Mouse (Mus musculus) cerebellum, adult 2 months (tissue): Measurements from ENCODE around the gene Zbtb9. TPM values are rescaled to one million over a fixed set of nuclear protein-coding genes. Genes with fewer than 3 reads are reported as not detected.
A peak's percentile ranks its signal among the peaks of the same experiment; 100 is the strongest.
"Not testable (repeated sequence)": the region's sequence is repeated elsewhere in the genome, so short reads cannot be mapped to it uniquely, and the experiment has no call there.

Experiments used
- DNase-seq, 2 experiments: peaks; one replicate each; pipeline ENCODE4 v3.0.0; 2021
- H3K27ac ChIP-seq: fragments of 200-500 bp; 2 replicates; pipeline ENCODE4 v1.5.1; 2012; ENCODE audit warnings: low read length, control low read depth, inconsistent platforms; ENCODE audit not compliant: insufficient read depth
- H3K27me3 ChIP-seq: fragments of 200-500 bp; 2 replicates; pipeline ENCODE4 v1.6.1; 2012; ENCODE audit warnings: inconsistent platforms, mild to moderate bottlenecking, low read length, moderate library complexity; ENCODE audit not compliant: control insufficient read depth, insufficient read depth
- H3K4me1 ChIP-seq: fragments of 200-500 bp; 2 replicates; pipeline ENCODE4 v1.6.1; 2011; ENCODE audit warnings: low read length; ENCODE audit not compliant: control insufficient read depth, insufficient read depth
- H3K4me3 ChIP-seq: fragments of 200-500 bp; replicated peaks from 2 replicates; pipeline ENCODE3; 2011; ENCODE audit warnings: mild to moderate bottlenecking, low read depth, low read length, control low read depth; ENCODE audit not compliant: insufficient read depth
- CTCF ChIP-seq: fragments of 200-500 bp; IDR thresholded peaks from 2 replicates; pipeline ENCODE4 v1.5.1; 2011; ENCODE audit warnings: low read depth, mild to moderate bottlenecking, control low read depth, low read length, moderate library complexity, borderline replicate concordance; ENCODE audit not compliant: insufficient read depth
- POLR2A ChIP-seq: fragments of 200-500 bp; IDR thresholded peaks from 2 replicates; pipeline ENCODE4 v1.6.1; 2011; ENCODE audit warnings: low read length, control low read depth, borderline replicate concordance; ENCODE audit not compliant: insufficient read depth
- WGBS: fragments of 180-500 bp; shearing (Covaris S2); methylation state at CpG from one replicate; pipeline ENCODE4 v1.1.7; 2018; 5-methylcytosine and 5-hydroxymethylcytosine counted together
- polyA plus RNA-seq: library from polyadenylated mRNA; depleted of rRNA; stranded (reverse); fragments of >200 nt; gene quantifications from 2 replicates; pipeline ENCODE4 v1.2.3, GENCODE M21; 2012; rRNA removed

Gene Zbtb9
- 13.9 and 14.7 TPM in 2 replicates for polyA plus RNA-seq

- peaks cover 11% of the 10 kb centered on the region; the same call in 1 of the 2 replicates for H3K4me1 ChIP-seq
- H3K4me3 ChIP-seq = peak within 1 kb of the TSS; percentile 89
- peak within 1 kb of the TSS; percentile 14 for H3K27ac ChIP-seq
- no peaks in the 10 kb centered on the region for H3K27me3 ChIP-seq
- under 1% methylated on average over 74 of the region's 75 CpGs for WGBS
- peak; percentile 96 to 97 for DNase-seq
- no peak for TF ChIP-seq CTCF
- peak; percentile 98 for TF ChIP-seq POLR2A
These were observed at the start of gene Zbtb9 for GRCm38 (mm10) chr17:26972703-26973574. Gene Zbtb9 (plus strand): TSS chr17:26973167.

DNA sequence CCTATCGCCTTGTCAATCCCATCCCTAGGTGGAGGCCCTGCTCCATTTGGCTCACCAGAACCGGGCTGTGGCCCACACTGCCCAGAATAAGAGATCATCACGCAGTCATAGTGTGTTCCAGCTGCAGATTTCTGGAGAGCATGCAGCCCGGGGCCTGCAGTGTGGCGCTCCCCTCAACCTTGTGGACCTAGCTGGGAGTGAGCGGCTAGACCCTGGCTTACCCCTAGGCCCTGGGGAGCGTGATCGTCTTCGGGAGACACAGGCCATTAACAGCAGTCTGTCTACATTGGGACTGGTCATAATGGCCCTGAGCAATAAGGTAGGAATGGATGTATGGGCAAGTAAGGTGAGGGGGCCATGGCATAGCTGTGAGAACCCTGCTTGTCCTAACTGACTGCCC lies 47.6 kb upstream of the Zbtb9 start:
- H3K27me3 ChIP-seq, H3K27ac ChIP-seq, H3K4me1 ChIP-seq, DNase-seq, H3K4me3 ChIP-seq: not testable (repeated sequence)
- 95% methylated on average over 9 of the region's 9 CpGs for WGBS

- not testable (repeated sequence) for H3K27ac ChIP-seq, H3K4me1 ChIP-seq, H3K4me3 ChIP-seq, H3K27me3 ChIP-seq
- peak; percentile 20; the same call in 1 of the 2 replicates for TF ChIP-seq CTCF
- 63% methylated on average over 7 of the region's 7 CpGs for WGBS
- peak in 1 of 2 experiments; percentile 26 for DNase-seq
These were observed 41.2 kb upstream of the Zbtb9 start for GRCm38 (mm10) chr17:26931795-26932194.

DNA sequence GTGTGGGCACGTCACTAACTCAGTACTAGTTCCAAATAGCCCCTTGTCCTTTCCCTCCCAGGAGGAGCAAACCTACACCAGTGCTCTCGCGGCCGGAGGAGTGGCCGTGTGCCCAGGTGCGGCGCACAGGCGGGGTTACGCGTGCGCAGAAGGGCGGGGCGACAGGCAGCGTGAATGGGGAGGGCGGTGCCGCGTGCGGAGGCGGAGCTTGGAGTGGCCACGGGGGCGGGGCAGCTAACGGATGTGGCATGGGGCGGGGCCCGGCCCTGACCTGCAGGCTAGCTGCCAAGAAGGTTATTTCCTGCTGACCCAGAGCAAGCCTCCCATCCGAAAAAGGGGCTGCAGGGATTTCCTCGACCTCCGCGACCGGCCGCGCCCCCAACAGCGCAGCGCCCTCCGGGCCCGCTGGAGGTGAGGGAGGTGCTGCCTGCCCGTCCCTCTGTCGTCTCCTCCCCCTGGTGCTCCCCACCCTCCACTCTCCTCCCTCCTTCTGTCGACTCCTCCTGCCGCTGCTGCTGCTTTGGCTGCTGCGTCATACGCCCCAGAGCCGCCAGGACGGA lies 40.0 kb upstream of the Zbtb9 start, which contains the start of gene Phf1:
Phf1 (plus strand) TSS at position 214 of the 560 bp plus-strand sequence.
- Histone ChIP-seq H3K27me3 (no peaks in the 10 kb centered on the region), H3K4me3 (peak within 1 kb of the TSS; percentile 67), H3K27ac (peak within 1 kb of the TSS; percentile 36), H3K4me1 (0 out of 2 replicates have a peak, but pooled peaks cover 4% of the 10 kb centered on the region)
- under 1% methylated on average over 43 of the region's 43 CpGs for WGBS
- TF ChIP-seq POLR2A (peak; percentile 98), CTCF (no peak)
- DNase-seq = peak; percentile 94 to 97

- no peak for TF ChIP-seq CTCF
- TF ChIP-seq POLR2A = no peak
- Histone ChIP-seq H3K27me3 (no peaks in the 10 kb centered on the region), H3K4me1 (peaks cover 6% of the 10 kb centered on the region; the same call in 1 of the 2 replicates), H3K4me3 (peak overlapping the region; percentile 67), H3K27ac (peak overlapping the region; percentile 36)
- DNase-seq = no peak
- 8% methylated on average over 13 of the region's 13 CpGs for WGBS
These were observed 39.5 kb upstream of the Zbtb9 start for GRCm38 (mm10) chr17:26933419-26933818.

DNA sequence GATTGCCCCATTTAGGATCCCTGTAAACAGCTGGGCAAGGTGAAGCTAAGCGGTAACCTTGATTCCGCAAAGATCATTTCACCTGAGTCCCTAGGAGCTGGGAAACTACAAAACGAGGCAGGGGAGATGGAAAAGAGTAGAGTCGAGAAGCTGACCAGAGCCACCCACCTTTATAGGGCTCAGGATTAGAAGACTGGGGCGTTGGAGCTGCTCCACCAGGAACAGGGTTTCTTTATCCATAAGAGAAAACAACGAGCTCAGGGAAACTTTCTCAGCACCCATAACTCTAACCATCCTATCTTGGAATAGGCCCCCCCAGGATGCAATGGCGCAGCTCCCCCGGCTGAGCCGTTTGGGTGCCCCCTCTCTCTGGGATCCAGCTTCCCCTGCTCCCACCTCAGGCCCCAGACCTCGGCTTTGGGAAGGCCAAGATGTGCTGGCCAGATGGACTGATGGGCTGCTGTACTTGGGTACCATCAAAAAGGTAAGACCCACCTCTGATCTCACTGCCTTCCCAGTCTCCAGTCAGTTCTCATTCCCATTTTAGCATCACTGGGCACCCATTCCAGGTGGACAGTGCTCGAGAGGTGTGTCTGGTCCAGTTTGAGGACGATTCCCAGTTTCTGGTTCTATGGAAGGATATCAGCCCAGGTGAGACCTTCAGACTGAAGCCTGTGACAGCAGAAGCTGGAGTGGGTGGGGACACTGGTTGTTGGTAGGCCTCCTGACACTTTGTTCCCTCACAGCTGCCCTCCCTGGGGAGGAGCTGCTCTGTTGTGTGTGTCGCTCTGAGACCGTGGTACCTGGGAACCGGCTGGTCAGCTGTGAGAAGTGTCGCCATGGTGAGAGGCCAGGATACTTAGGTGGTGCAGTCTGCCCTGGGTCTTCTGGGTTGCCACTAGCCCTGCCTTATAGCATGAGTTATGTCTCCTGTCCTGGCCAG lies 38.8 kb upstream of the Zbtb9 start:
- H3K27me3 ChIP-seq = no peaks in the 10 kb centered on the region
- H3K4me1 ChIP-seq = peaks cover 6% of the 10 kb centered on the region; the same call in 1 of the 2 replicates
- no peak for TF ChIP-seq POLR2A
- TF ChIP-seq CTCF = no peak
- WGBS = 76% methylated on average over 16 of the region's 16 CpGs
- H3K4me3 ChIP-seq = no peak overlapping the region
- no peak overlapping the region for H3K27ac ChIP-seq
- no peak for DNase-seq

- DNase-seq = no peak
- no peaks in the 10 kb centered on the region for H3K27me3 ChIP-seq
- TF ChIP-seq POLR2A = no peak
- peaks cover 6% of the 10 kb centered on the region; the same call in 1 of the 2 replicates for H3K4me1 ChIP-seq
- WGBS = 89% methylated on average over 9 of the region's 9 CpGs
- H3K27ac ChIP-seq = no peak overlapping the region
- no peak overlapping the region for H3K4me3 ChIP-seq
These were observed 37.9 kb upstream of the Zbtb9 start for GRCm38 (mm10) chr17:26935027-26935426.
